Mouse (Mus musculus) gastrocnemius, postnatal 14 days (tissue): ENCODE results near the gene Gamt. TPM values are rescaled to one million over a fixed set of nuclear protein-coding genes. Genes with fewer than 3 reads are reported as not detected.
A peak's percentile ranks its signal among the peaks of the same experiment; 100 is the strongest.
"Not testable (repeated sequence)": the region's sequence is repeated elsewhere in the genome, so short reads cannot be mapped to it uniquely, and the experiment has no call there.

Experiments
- DNase-seq: peaks from one replicate; pipeline ENCODE4 v3.0.0; 2021; ENCODE audit warnings: mixed read lengths
- intact Hi-C: fragments of 180-260 bp; cut with DNase I; formaldehyde crosslinking; loops from one replicate; pipeline ENCODE4 v1.15.1; 2025; ENCODE audit warnings: low total_unique reads
- total RNA-seq, 2 experiments: library from RNA; stranded (reverse); gene quantifications; 2 replicates each; pipeline ENCODE4 v1.2.3; 2021

Gene Gamt
- total RNA-seq, 2 experiments from 2014 or later, result 232 to 267 TPM

GRCm38 (mm10) chr10:80244791-80245399, 15.9 kb downstream of the Gamt start:
- intact Hi-C loops, result loop anchor here (2.0 kb wide), 2 partner anchors 42 to 68 kb away; no protein-coding TSS in a partner anchor
- no peak for DNase-seq

GRCm38 (mm10) chr10:80242607-80243006, 18.2 kb downstream of the Gamt start:
- intact Hi-C loops, result no loop called here
- DNase-seq, result no peak

- DNase-seq, result no peak
- intact Hi-C loops, result no loop called here
These were observed 18.7 kb downstream of the Gamt start for GRCm38 (mm10) chr10:80242088-80242487.

- intact Hi-C loops, result no loop called here
- DNase-seq, result no peak
These were observed 21.0 kb downstream of the Gamt start for GRCm38 (mm10) chr10:80239791-80240190.

- intact Hi-C loops, result no loop called here
These were observed 22.5 kb downstream of the Gamt start for GRCm38 (mm10) chr10:80238306-80238705.

GRCm38 (mm10) chr10:80237020-80237419, 23.8 kb downstream of the Gamt start:
- intact Hi-C loops, result no loop called here
- DNase-seq, result no peak

More at GRCm38 (mm10) chr10:80238306-80238705, 22.5 kb downstream of the Gamt start:
- DNase-seq, result no peak

GRCm38 (mm10) chr10:80236145-80236825, 24.5 kb downstream of the Gamt start:
- DNase-seq, result no peak
- intact Hi-C loops, result no loop called here

- no peak for DNase-seq
- intact Hi-C loops, result no loop called here
These were observed 32.7 kb downstream of the Gamt start for GRCm38 (mm10) chr10:80227877-80228775.

GRCm38 (mm10) chr10:80227166-80227539, 33.7 kb downstream of the Gamt start:
- intact Hi-C loops, result no loop called here
- no peak for DNase-seq

- intact Hi-C loops, result no loop called here
- peak; percentile 100 for DNase-seq
These were observed 34.2 kb downstream of the Gamt start, which contains the start of gene Mum1 for GRCm38 (mm10) chr10:80226416-80227165. Gene Mum1 (plus strand): TSS chr10:80226434.

- DNase-seq, result no peak
- intact Hi-C loops, result no loop called here
These were observed 34.8 kb downstream of the Gamt start for GRCm38 (mm10) chr10:80226071-80226415.

GRCm38 (mm10) chr10:80223137-80223536, 37.7 kb downstream of the Gamt start:
- DNase-seq, intact Hi-C loops: not testable (repeated sequence)

GRCm38 (mm10) chr10:80220676-80221075, 40.1 kb downstream of the Gamt start:
- intact Hi-C loops, result no loop called here
- no peak for DNase-seq

GRCm38 (mm10) chr10:80215048-80215772, 45.6 kb downstream of the Gamt start:
- intact Hi-C loops, result no loop called here
- no peak for DNase-seq

GRCm38 (mm10) chr10:80211547-80212103, 49.2 kb downstream of the Gamt start:
- DNase-seq, intact Hi-C loops: not testable (repeated sequence)

- intact Hi-C loops, result no loop called here
- DNase-seq, result no peak
These were observed 51.9 kb downstream of the Gamt start for GRCm38 (mm10) chr10:80208841-80209371.

GRCm38 (mm10) chr10:80208248-80208647, 52.6 kb downstream of the Gamt start:
- no peak for DNase-seq
- intact Hi-C loops, result no loop called here
